Mouse (Mus musculus) liver, postnatal 0 days (tissue): ENCODE data around the gene Nisch.

Source experiments
- CTCF ChIP-seq: sonication (generic); IDR thresholded peaks from 2 replicates; pipeline ENCODE4 v1.5.1; 2016; ENCODE audit warnings: antibody characterized with exemption, low read depth
- EP300 ChIP-seq: IDR thresholded peaks from 2 replicates; pipeline ENCODE4 v1.6.1; 2016; ENCODE audit warnings: antibody characterized with exemption, low read depth, mild to moderate bottlenecking

- TF ChIP-seq EP300 (no peak), CTCF (no peak)
These were observed 11.5 kb upstream of the Nisch start for GRCm38 (mm10) chr14:31228234-31228633.
